Mouse (Mus musculus) testis, adult 2 months (tissue): ENCODE data around the gene Hist1h2ad.

Experiments
- CTCF ChIP-seq: fragments of 200-500 bp; IDR thresholded peaks from 2 replicates; pipeline ENCODE4 v1.5.1; 2012; ENCODE audit warnings: low read depth, mild to moderate bottlenecking, inconsistent platforms, low read length, moderate library complexity; ENCODE audit not compliant: control insufficient read depth, insufficient read depth, insufficient replicate concordance
- POLR2A ChIP-seq: fragments of 200-500 bp; IDR thresholded peaks from 2 replicates; pipeline ENCODE4 v1.6.1; 2012; ENCODE audit warnings: low read depth, mild to moderate bottlenecking, inconsistent platforms, low read length, moderate library complexity; ENCODE audit not compliant: control insufficient read depth

DNA sequence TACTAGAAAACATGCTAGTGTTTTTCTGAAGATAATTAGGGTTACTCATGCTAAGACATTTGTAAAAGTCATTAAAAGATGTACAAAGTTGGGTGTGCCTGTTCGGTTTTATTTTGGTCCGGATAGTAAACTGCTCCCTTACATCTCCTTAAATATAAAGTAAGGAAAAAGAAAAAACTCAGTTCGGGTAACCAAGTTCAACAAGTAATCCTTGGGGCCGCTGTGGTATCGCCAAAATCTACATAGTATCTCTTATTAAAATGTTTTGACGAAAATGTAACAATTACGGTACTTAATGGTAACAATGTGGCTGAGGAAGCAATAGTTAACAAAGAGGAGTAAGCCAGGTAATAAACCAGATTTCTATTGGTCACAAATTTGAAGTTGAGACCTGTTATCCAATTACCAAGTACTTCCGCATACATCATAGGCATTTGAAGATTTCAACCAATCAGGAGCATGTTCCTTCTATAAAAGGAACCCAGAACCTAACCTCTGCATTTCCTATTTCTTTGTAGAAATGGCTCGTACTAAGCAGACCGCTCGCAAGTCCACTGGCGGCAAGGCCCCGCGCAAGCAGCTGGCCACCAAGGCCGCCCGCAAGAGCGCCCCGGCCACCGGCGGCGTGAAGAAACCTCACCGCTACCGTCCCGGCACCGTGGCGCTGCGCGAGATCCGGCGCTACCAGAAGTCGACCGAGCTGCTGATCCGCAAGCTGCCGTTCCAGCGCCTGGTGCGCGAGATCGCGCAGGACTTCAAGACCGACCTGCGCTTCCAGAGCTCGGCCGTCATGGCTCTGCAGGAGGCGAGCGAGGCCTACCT, 30.0 kb upstream of the Hist1h2ad start, which contains the start of gene Hist1h3f:
- TF ChIP-seq POLR2A (peak; percentile 70; the same call in 1 of the 2 replicates), CTCF (no peak)
